Mouse (Mus musculus) embryonic fibroblast, embryonic 13.5 days (primary cell): ENCODE data around the gene Tnni1.

Experiments used
- CTCF ChIP-seq: IDR thresholded peaks from 2 replicates; pipeline ENCODE4 v1.5.1; 2011; ENCODE audit warnings: mild to moderate bottlenecking, control low read depth, low read length, moderate library complexity, borderline replicate concordance; ENCODE audit not compliant: insufficient read depth
- POLR2A ChIP-seq: IDR thresholded peaks from 2 replicates; pipeline ENCODE4 v1.6.1; 2011; ENCODE audit warnings: low read depth, mild to moderate bottlenecking, control low read depth, low read length, moderate library complexity

DNA sequence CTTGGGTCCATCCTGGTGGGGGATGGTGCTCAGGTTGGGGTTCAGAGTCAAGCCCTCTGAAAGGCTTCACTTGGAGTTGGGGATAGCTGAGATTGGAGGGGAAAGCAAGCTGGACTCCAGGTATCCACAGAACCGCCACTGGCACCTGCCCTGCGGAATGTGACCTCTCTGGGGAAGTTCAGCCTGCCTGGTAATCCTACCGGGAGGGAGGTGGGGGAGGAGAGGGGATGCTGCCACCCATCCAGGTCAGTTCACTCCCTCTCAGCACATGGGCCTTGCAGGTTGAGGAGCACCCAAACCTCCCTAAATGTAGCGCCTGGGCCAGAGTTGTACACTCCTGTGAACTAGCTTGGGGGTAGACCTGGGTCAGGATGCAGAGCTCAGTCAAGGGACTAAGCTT, 76.8 kb downstream of the Tnni1 start:
- TF ChIP-seq CTCF (no peak), POLR2A (no peak)
